Mouse (Mus musculus) CH12.LX (cell line): ENCODE measurements around the gene Cbl. TPM values are rescaled to one million over a fixed set of nuclear protein-coding genes. Genes with fewer than 3 reads are reported as not detected.

ENCODE experiments used
- DNase-seq: peaks from one replicate; pipeline ENCODE4 v3.0.0-alpha.2; 2013; ENCODE audit errors: extremely low read depth
- H3K27ac ChIP-seq: 2 replicates; pipeline ENCODE4 v1.5.1; 2012; ENCODE audit warnings: low read depth, mild to moderate bottlenecking, control low read depth, moderate library complexity; ENCODE audit not compliant: insufficient read depth
- H3K27me3 ChIP-seq: replicated peaks from 2 replicates; pipeline ENCODE3; 2012; ENCODE audit warnings: inconsistent platforms
- H3K36me3 ChIP-seq, 2 experiments: replicated peaks in 1 of 2; 2 replicates each; pipeline versions ENCODE3 to v1.6.1; 2012; ENCODE audit warnings: inconsistent platforms in 1 of 2, low read length in 1 of 2, mild to moderate bottlenecking in 1 of 2, mixed read lengths in 1 of 2, moderate library complexity in 1 of 2; ENCODE audit not compliant: control insufficient read depth in 1 of 2, insufficient read depth in 1 of 2
- H3K4me1 ChIP-seq, 2 experiments: 2 replicates each; pipeline ENCODE4 v1.6.1; 2012; ENCODE audit warnings: inconsistent platforms in 1 of 2, moderate library complexity in 1 of 2; ENCODE audit not compliant: insufficient read depth in 2 of 2, control insufficient read depth in 1 of 2
- H3K4me2 ChIP-seq: 2 replicates; pipeline ENCODE4 v1.6.1; 2012; ENCODE audit warnings: low read depth, mild to moderate bottlenecking, control low read depth; ENCODE audit not compliant: poor library complexity, insufficient read depth, severe bottlenecking
- H3K4me3 ChIP-seq, 3 experiments: fragments of 150-350 bp in 1 of 3; sonication (generic) in 1 of 3; replicated peaks in 1 of 3; 2 replicates each; pipeline versions ENCODE3 to v1.5.1; 2011 to 2012; ENCODE audit warnings: low read depth in 2 of 3, low read length in 2 of 3, mild to moderate bottlenecking in 2 of 3, moderate library complexity in 2 of 3, control low read depth in 1 of 3, improper control_type of control experiment in 1 of 3, inconsistent platforms in 1 of 3, mixed read lengths in 1 of 3; ENCODE audit not compliant: poor library complexity in 1 of 3
- H3K79me2 ChIP-seq: replicated peaks from 2 replicates; pipeline ENCODE4 v1.6.1; 2012; ENCODE audit warnings: mild to moderate bottlenecking, moderate library complexity; ENCODE audit not compliant: control insufficient read depth, poor library complexity, insufficient read depth, severe bottlenecking; ENCODE audit errors: extremely low read depth
- H3K9ac ChIP-seq: 2 replicates; pipeline ENCODE4 v1.6.1; 2012; ENCODE audit warnings: low read depth, mild to moderate bottlenecking, control low read depth, moderate library complexity; ENCODE audit not compliant: insufficient read depth
- H3K9me3 ChIP-seq: replicated peaks from 2 replicates; pipeline ENCODE3; 2012; ENCODE audit warnings: low read length, inconsistent platforms, mixed read lengths
- BHLHE40 ChIP-seq: IDR thresholded peaks from 2 replicates; pipeline ENCODE4 v1.6.1; 2011; ENCODE audit warnings: mild to moderate bottlenecking, low read depth, low read length, improper control_type of control experiment
- CHD2 ChIP-seq: IDR thresholded peaks from 2 replicates; pipeline ENCODE4 v1.6.1; 2011; ENCODE audit warnings: low read length, improper control_type of control experiment
- CTCF ChIP-seq, 2 experiments: IDR thresholded peaks in 1 of 2; conservative IDR thresholded peaks in 1 of 2; 2 replicates each; pipeline ENCODE4 v1.5.1; 2011 to 2012; ENCODE audit warnings: low read depth in 2 of 2, low read length in 2 of 2, improper control_type of control experiment in 1 of 2, inconsistent platforms in 1 of 2, mild to moderate bottlenecking in 1 of 2, moderate library complexity in 1 of 2
- E2F4 ChIP-seq: IDR thresholded peaks from 2 replicates; pipeline ENCODE4 v1.6.1; 2011; ENCODE audit warnings: low read depth, low read length, improper control_type of control experiment; ENCODE audit not compliant: insufficient replicate concordance
- EP300 ChIP-seq: IDR thresholded peaks from 2 replicates; pipeline ENCODE4 v1.6.1; 2011; ENCODE audit warnings: low read length, improper control_type of control experiment
- GABPA ChIP-seq: IDR thresholded peaks from 2 replicates; pipeline ENCODE4 v1.6.1; 2012; ENCODE audit warnings: low read depth, low read length, improper control_type of control experiment, inconsistent platforms; ENCODE audit not compliant: insufficient replicate concordance
- IRF4 ChIP-seq: IDR thresholded peaks from 2 replicates; pipeline ENCODE4 v1.6.1; 2014; ENCODE audit warnings: low read depth, mild to moderate bottlenecking, inconsistent platforms, low read length, improper control_type of control experiment
- KAT2A ChIP-seq: IDR thresholded peaks from 2 replicates; pipeline ENCODE4 v1.6.1; 2012; ENCODE audit warnings: low read length, improper control_type of control experiment, inconsistent platforms; ENCODE audit not compliant: insufficient replicate concordance
- MAFK ChIP-seq: IDR thresholded peaks from 2 replicates; pipeline ENCODE4 v1.6.1; 2011; ENCODE audit warnings: low read length, improper control_type of control experiment; ENCODE audit not compliant: insufficient replicate concordance
- MEF2A ChIP-seq: IDR thresholded peaks from 2 replicates; pipeline ENCODE4 v1.6.1; 2014; ENCODE audit warnings: low read depth, mild to moderate bottlenecking, inconsistent platforms, low read length, improper control_type of control experiment, borderline replicate concordance
- MXI1 ChIP-seq: IDR thresholded peaks from 2 replicates; pipeline ENCODE4 v1.6.1; 2011; ENCODE audit warnings: mild to moderate bottlenecking, low read depth, low read length, improper control_type of control experiment
- MYC ChIP-seq: IDR thresholded peaks from 2 replicates; pipeline ENCODE4 v1.6.1; 2011; ENCODE audit warnings: low read depth, mild to moderate bottlenecking, improper control_type of control experiment, low read length
- NRF1 ChIP-seq: IDR thresholded peaks from 2 replicates; pipeline ENCODE4 v1.6.1; 2014; ENCODE audit warnings: low read depth, mild to moderate bottlenecking, inconsistent platforms, low read length, improper control_type of control experiment, moderate library complexity
- PAX5 ChIP-seq: IDR thresholded peaks from 2 replicates; pipeline ENCODE4 v1.6.1; 2012; ENCODE audit warnings: low read length, inconsistent platforms, mixed read lengths
- RAD21 ChIP-seq: IDR thresholded peaks from 2 replicates; pipeline ENCODE4 v1.6.1; 2011; ENCODE audit warnings: low read depth, mild to moderate bottlenecking, low read length, improper control_type of control experiment, moderate library complexity
- RCOR1 ChIP-seq: conservative IDR thresholded peaks from 2 replicates; pipeline ENCODE4 v1.6.1; 2012; ENCODE audit warnings: low read depth, mild to moderate bottlenecking, inconsistent platforms, low read length, improper control_type of control experiment
- SIN3A ChIP-seq: IDR thresholded peaks from 2 replicates; pipeline ENCODE4 v1.6.1; 2012; ENCODE audit warnings: low read length, improper control_type of control experiment, inconsistent platforms
- SMC3 ChIP-seq: IDR thresholded peaks from 2 replicates; pipeline ENCODE4 v1.6.1; 2011; ENCODE audit warnings: low read depth, low read length, improper control_type of control experiment
- TBP ChIP-seq: conservative IDR thresholded peaks from 2 replicates; pipeline ENCODE4 v1.6.1; 2011; ENCODE audit warnings: low read depth, low read length, improper control_type of control experiment
- UBTF ChIP-seq: IDR thresholded peaks from 2 replicates; pipeline ENCODE4 v1.6.1; 2012; ENCODE audit warnings: low read depth, mild to moderate bottlenecking, inconsistent platforms, low read length, improper control_type of control experiment, moderate library complexity
- USF1 ChIP-seq: IDR thresholded peaks from 2 replicates; pipeline ENCODE4 v1.6.1; 2014; ENCODE audit warnings: low read depth, mild to moderate bottlenecking, inconsistent platforms, low read length, improper control_type of control experiment
- USF2 ChIP-seq: conservative IDR thresholded peaks from 2 replicates; pipeline ENCODE4 v1.6.1; 2011; ENCODE audit warnings: low read depth, low read length, improper control_type of control experiment
- ZKSCAN1 ChIP-seq: IDR thresholded peaks from 2 replicates; pipeline ENCODE4 v1.6.1; 2012; ENCODE audit warnings: low read depth, inconsistent platforms, low read length, improper control_type of control experiment, borderline replicate concordance
- ZMIZ1 ChIP-seq: IDR thresholded peaks from 2 replicates; pipeline ENCODE4 v1.6.1; 2012; ENCODE audit warnings: low read depth, mild to moderate bottlenecking, inconsistent platforms, low read length, improper control_type of control experiment
- ZNF384 ChIP-seq: IDR thresholded peaks from 2 replicates; pipeline ENCODE4 v1.6.1; 2012; ENCODE audit warnings: low read depth, low read length, improper control_type of control experiment, inconsistent platforms
- dilution Hi-C: fragments of 300-500 bp; cut with MboI; formaldehyde crosslinking; loops from 2 replicates; pipeline ENCODE4 v1.14.3; 2020; ENCODE audit warnings: low sequenced_read_pairs; ENCODE audit not compliant: extremely low pct_unique_long_range_greater_than_20kb, extremely low pct_ligation_motif_present
- in situ Hi-C: fragments of 300-500 bp; cut with MboI; formaldehyde crosslinking; loops from 3 replicates; pipeline ENCODE4 v1.14.3; 2019; ENCODE audit warnings: low sequenced_read_pairs, low pct_ligation_motif_present, low pct_unique_long_range_greater_than_20kb, mixed read lengths
- polyA plus RNA-seq: library from polyadenylated mRNA; unstranded; fragments of >175 nt; gene quantifications from 2 replicates; pipeline ENCODE4 v1.2.1, GENCODE M21; 2012; ENCODE audit warnings: low read depth; ENCODE audit not compliant: insufficient read length
- total RNA-seq, 2 experiments: library from RNA; depleted of rRNA; stranded (reverse); fragments of 300-350 nt in 1 of 2; fragments of >200 nt in 1 of 2; gene quantifications; 2 replicates each; pipeline ENCODE4 v1.2.3; 2012 to 2014

Gene Cbl
- total and polyA plus RNA-seq, 3 experiments: 8.3 to 39.0 (median 11.9) TPM

DNA sequence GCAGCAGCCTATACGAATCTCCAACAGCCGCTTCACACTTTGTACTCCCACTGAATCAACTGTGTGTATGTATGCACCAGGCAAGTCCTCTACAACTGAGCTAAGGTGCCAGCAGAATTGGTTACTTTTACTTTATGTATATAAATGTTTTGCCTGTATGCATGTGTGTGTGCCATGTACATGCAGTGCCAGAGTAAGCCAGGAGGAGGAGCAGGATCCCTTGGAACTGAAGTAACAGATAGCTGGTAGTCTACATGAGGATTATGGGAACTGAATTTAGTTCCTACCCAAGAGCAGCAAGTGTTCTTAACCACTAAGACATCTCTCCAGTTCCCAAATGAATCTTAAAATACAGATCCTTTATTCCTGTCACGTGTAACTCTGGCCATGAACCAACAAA, 51.6 kb downstream of the Cbl start:
- no peak overlapping the region for H3K9ac ChIP-seq
- peaks cover 2 to 36% of the 10 kb centered on the region in 2 experiments; a peak in 2 of 4 replicates for H3K4me1 ChIP-seq
- H3K4me3 ChIP-seq: no peak overlapping the region
- in situ Hi-C loops (loop anchor here (10.0 kb wide), 1 partner anchor 53 kb away; the partner anchor contains the start of gene Cbl), dilution Hi-C loops (no loop called here)
- DNase-seq: peak; percentile 50
- H3K9me3 ChIP-seq: no peaks in the 10 kb centered on the region
- peaks cover 8% of the 10 kb centered on the region for H3K79me2 ChIP-seq
- H3K36me3 ChIP-seq: peaks cover 4 to 45% of the 10 kb centered on the region in 2 experiments
- H3K27ac ChIP-seq: no peak overlapping the region
- H3K27me3 ChIP-seq: no peaks in the 10 kb centered on the region
- H3K4me2 ChIP-seq: no peak overlapping the region
- TF ChIP-seq GABPA: no peak
- TF ChIP-seq CTCF (conservative IDR thresholded peaks at IDR 0.05 in 1 of 2, IDR thresholded peaks at IDR 0.05 in 1 of 2; ENCODE audit: low read depth in 2 of 2, low read length in 2 of 2): peak; percentile 32 to 78; a peak in 2 of 4 replicates
- no peak for TF ChIP-seq TBP
- no peak for TF ChIP-seq PAX5
- TF ChIP-seq MXI1: no peak
- peak; percentile 72 for TF ChIP-seq SMC3
- no peak for TF ChIP-seq USF2
- peak; percentile 68 for TF ChIP-seq RAD21
- no peak for TF ChIP-seq EP300

DNA sequence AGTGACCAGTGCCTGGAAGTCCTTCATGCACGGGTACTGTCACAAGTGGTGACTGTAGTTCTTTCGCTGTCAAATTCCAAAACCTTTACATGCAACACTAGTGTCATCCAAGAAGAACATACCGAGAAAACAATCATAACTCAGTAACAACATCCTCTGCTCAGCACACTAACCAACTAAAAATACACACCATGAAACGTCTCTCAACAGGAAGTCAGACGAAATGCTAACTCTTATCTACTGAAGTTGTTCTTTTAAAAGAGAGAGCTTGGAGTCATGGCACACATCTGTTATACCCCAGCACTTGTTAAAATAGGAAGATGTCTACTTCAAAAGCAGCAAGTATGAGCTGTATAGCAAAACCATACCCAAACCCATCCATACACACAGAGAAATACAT, 52.3 kb downstream of the Cbl start:
- Histone ChIP-seq H3K9ac (no peak overlapping the region), H3K4me2 (no peak overlapping the region), H3K79me2 (peaks cover 10% of the 10 kb centered on the region)
- dilution Hi-C loops: no loop called here
- TF ChIP-seq SIN3A (no peak), IRF4 (no peak), CHD2 (no peak), BHLHE40 (no peak), TBP (no peak), USF2 (no peak), MAFK (no peak), UBTF (no peak), ZNF384 (no peak), MEF2A (no peak), E2F4 (no peak), GABPA (no peak), MYC (no peak), ZKSCAN1 (no peak), ZMIZ1 (no peak), PAX5 (no peak), KAT2A (no peak), RCOR1 (no peak), USF1 (no peak), NRF1 (no peak)
- TF ChIP-seq, all 38 proteins: peak for 0
- in situ Hi-C loops: loop anchor here (10.0 kb wide), 1 partner anchor 53 kb away; the partner anchor contains the start of gene Cbl
- no peak for DNase-seq
- Histone ChIP-seq H3K4me1 (peaks cover 5 to 43% of the 10 kb centered on the region in 2 experiments; a peak in 3 of 4 replicates), H3K36me3 (peaks cover 4 to 37% of the 10 kb centered on the region in 2 experiments), H3K9me3 (no peaks in the 10 kb centered on the region), H3K27me3 (no peaks in the 10 kb centered on the region), H3K4me3 (no peak overlapping the region), H3K27ac (no peak overlapping the region)
